Mouse (Mus musculus) testis, postnatal 10 days (tissue): ENCODE measurements around the gene Dynlt1c.
A peak's percentile ranks its signal among the peaks of the same experiment; 100 is the strongest.
"Not testable (repeated sequence)": the region's sequence is repeated elsewhere in the genome, so short reads cannot be mapped to it uniquely, and the experiment has no call there.

Experiments
- DNase-seq: peaks from one replicate; pipeline ENCODE4 v3.0.0; 2021; ENCODE audit warnings: low spot score

Dynlt1c gene

DNA sequence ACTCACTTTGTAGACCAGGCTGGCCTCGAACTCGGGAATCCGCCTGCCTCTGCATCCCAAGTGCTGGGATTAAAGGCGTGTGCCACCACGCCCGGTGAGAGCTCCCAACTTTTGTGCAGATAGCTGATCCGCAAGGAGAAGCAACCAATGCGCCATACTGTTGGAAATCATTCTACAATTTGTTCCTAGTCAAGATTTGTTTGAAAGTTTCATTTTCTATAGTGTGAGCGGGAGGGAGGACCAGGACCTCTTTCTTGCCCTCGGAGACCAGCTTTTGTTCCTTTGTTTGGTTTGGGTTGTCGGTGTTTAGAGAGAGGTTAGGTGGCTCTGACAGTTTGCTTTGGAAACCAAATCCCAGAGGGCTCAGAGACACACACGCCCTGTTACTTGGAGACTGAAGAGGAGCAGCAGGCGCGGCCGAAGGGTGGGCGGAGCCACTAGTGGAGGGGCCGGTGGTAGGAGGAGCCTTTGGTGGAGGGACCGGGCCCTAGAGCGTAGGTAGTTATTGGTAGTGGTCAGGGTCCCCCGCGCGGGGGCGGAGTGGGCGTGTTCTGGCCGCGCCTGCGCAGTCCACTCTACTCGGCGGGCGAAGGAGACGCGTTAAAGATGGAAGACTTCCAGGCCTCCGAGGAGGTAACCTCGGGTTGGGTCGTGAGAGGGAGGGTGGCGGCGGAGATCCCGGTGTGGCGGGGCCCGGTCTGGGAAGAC is at the start of gene Dynlt1c:
Dynlt1c (plus strand) TSS at position 468 of the 708 bp plus-strand sequence.
- peak; percentile 82 for DNase-seq

DNA sequence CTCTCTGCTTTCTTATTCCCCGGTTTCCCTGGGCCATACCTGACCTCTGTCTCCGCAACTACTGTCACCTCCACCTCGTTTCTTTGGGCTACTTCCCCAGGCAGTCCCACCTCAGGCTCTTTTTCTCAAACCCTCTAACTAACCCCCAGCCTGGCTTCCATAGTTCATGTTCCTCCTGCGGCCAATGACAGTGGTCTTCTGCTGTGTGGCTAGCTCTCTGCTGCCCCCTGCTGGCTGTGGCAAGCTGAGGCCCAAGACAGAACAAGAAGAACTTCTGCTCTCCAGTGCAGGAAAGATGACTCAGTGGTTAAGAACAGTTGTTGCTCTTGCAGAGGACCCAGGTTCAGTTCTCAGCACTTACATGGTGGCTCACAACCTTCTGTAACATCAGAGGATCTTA is 47.7 kb upstream of the Dynlt1c start:
- DNase-seq = not testable (repeated sequence)

GRCm38 (mm10) chr17:6554243-6554642 is 47.2 kb upstream of the Dynlt1c start:
- DNase-seq = not testable (repeated sequence)

GRCm38 (mm10) chr17:6559447-6560133 is 41.9 kb upstream of the Dynlt1c start:
- DNase-seq = not testable (repeated sequence)

- DNase-seq = not testable (repeated sequence)
Observed at GRCm38 (mm10) chr17:6564866-6565265, 36.6 kb upstream of the Dynlt1c start.

DNA sequence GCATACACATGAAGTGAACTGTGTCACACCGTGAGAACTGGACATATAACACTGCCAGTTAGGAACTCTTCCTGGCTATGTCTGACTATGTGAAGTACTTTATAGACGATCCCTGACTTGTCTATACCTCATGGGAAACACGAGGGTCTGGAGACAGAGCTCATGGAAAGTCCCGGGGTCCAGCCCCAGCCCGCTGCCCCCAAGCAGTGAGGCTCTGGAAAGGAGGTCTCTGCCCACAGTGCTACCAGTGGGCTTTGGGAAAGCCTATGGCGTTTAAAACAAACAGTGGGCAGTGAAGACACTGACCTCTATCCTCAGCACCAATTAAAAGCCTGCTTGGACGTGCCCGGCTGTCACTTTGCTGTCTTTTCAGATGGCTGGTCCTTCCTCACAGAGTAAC is 33.6 kb upstream of the Dynlt1c start:
- DNase-seq = not testable (repeated sequence)

GRCm38 (mm10) chr17:6571296-6571695 is 30.2 kb upstream of the Dynlt1c start:
- DNase-seq = not testable (repeated sequence)

- not testable (repeated sequence) for DNase-seq
Observed at GRCm38 (mm10) chr17:6572202-6572601, 29.3 kb upstream of the Dynlt1c start.

- DNase-seq = not testable (repeated sequence)
Observed at GRCm38 (mm10) chr17:6575376-6575775, 26.1 kb upstream of the Dynlt1c start.

DNA sequence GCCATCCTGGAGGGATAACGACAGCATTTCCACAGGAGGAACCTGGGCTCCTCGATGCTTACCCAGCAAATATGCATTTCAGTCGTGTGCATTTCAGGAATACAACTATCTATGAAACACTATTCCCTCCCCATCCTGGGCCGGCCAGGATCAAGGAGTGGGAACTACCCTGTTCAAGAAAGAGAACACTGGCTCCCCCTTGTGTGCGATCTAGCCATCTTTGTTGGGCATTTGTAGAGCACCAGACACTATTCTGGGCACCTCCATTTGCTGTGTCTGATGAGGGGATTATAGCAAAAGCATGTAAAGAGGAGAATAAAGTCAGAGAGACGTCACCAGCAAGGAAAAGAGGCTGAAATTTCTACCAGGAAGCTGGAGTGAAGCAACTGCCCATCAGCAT is 12.8 kb upstream of the Dynlt1c start:
- DNase-seq = not testable (repeated sequence)

GRCm38 (mm10) chr17:6592109-6592508 is 9.4 kb upstream of the Dynlt1c start:
- not testable (repeated sequence) for DNase-seq

GRCm38 (mm10) chr17:6593896-6594295 is 7.6 kb upstream of the Dynlt1c start:
- DNase-seq = not testable (repeated sequence)

- peak; percentile 59 for DNase-seq
Observed at GRCm38 (mm10) chr17:6595776-6596497, 5.5 kb upstream of the Dynlt1c start.

DNA sequence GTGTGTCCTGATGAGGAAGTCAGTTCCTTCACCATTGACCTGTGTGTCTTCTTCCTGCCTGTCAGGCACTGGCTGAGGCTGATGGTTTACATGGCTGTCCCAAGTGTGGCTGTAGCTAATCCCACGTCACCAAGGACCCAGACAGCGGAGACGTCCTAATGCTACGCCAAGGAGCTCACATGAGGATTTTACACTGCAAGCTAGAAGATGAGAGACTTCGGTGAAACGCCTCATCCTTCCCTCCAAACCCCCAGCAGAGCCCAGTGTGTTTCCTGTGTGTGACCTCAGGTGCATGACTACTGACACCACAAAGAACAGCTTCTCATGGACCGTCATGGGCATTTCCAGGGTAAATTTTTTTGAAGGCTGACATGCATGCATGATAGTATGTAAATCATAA is 3.1 kb upstream of the Dynlt1c start:
- not testable (repeated sequence) for DNase-seq

DNA sequence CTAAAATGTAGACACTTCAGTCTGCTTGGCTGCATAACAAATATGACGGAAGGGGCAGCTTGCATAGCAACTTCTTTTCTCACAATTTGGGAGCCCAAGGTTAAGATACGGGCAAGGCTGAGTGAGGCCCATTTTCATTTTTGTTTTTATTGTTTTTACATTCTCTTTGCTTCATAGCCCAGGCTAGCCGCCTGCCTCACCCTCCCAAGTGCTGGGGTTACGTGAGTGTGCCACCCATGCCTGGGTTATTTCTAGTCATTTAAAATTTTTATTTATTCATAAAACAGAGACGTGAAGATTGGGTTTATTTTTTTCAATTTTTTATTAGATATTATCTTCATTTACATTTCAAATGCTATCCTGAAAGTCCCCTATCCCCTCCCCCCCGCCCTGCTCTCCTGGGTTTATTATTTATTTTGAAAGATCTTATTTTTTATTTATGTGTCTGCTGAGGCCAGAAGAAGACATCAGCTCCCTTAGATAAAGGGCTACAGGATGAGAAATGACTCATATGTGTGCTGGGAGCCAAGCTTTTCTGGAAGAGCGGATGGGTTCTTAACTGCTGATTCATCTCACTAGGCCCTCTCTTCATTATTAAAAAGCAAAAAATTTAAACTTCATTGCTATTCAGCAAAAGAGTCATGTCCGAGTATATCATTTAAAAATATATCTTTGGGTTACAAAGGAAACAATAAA is 1.1 kb upstream of the Dynlt1c start:
- DNase-seq = not testable (repeated sequence)

DNA sequence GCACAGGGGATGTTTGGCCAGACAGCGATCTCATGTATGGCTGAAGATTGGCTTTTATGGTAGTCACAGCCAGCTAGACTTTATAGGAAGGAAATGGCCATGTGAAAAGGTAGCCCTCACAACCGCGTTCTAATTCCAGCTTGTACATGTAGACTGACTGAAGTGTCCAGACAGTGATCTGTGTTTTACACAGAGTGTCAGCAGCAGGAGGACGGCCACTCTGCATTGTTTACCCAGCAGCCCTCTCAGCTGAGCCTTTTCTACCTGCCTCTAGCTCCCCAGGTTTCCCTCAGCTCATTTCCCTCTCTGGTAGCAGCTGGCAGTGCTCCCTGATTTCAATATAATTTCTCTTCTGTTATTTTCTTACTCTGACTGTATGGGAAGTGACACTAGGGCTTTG is 734 bp downstream of the Dynlt1c start:
- not testable (repeated sequence) for DNase-seq

DNA sequence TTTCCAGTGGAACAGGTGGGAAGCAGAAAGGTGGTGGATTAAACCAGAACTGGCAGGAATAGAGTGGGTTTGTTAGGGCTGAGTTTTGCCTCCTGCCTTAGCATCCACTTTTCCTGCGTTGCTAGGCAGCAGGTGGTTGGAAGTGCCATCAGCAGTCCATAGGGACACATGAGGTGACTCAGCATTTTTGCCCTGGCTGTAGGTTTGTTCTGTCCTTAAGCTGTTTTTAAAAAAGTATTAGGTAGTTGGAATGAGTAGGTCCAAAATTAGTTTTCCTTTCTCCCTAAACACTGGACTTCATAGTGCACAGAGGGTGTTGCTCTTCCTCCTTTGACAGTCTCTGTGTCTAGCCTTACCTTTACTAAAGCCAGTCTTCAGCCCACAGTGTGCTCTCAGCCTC is 3.9 kb downstream of the Dynlt1c start:
- not testable (repeated sequence) for DNase-seq

GRCm38 (mm10) chr17:6613524-6613923 is 12.1 kb downstream of the Dynlt1c start:
- DNase-seq = not testable (repeated sequence)

DNA sequence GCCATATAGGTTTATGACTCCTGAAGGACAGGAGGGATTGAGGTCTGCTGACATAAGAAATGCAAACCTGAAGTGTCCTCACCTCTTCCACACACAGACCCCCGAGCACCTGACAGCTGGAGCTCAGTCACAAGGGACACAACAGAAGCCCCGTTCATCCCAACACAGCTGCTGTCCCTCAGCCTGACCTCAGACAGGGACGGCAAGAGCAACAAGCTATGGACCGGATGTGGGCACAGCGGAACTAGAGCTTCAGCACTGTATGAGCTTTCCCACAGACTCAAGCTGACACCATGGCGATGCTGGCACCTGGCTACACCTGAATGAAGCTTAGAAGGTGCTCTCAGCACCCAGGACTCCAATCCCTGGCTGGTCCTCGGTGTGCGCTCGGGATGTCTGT is 12.8 kb downstream of the Dynlt1c start:
- not testable (repeated sequence) for DNase-seq

GRCm38 (mm10) chr17:6616731-6617130 is 15.3 kb downstream of the Dynlt1c start:
- DNase-seq = not testable (repeated sequence)

GRCm38 (mm10) chr17:6617689-6618400 is 16.4 kb downstream of the Dynlt1c start:
- not testable (repeated sequence) for DNase-seq
